Mouse (Mus musculus) intestine, postnatal 0 days (tissue): Measurements from ENCODE around the gene Olfr63. TPM values are rescaled to one million over a fixed set of nuclear protein-coding genes. Genes with fewer than 3 reads are reported as not detected.

Source experiments
- polyA plus RNA-seq: library from polyadenylated mRNA; unstranded; fragments of >200 nt; fragmentation: Nextera tagmentation; extraction: Ambion mirVana; gene quantifications from 2 replicates; pipeline ENCODE4 v1.2.1, GENCODE M21; 2015

Olfr63 gene
- polyA plus RNA-seq, 1 experiment from 2014 or later = 0.03 TPM

Other genes with a start within 250 kb of the Olfr63 start
- gene Zfp763, start 231.3 kb upstream of the Olfr63 start, polyA plus RNA-seq = 3.7 and 4.1 TPM in 2 replicates
- gene 4921501E09Rik, start 196.6 kb upstream of the Olfr63 start, polyA plus RNA-seq = not detected in 2 replicates
- 3.3 TPM in 2 replicates for gene Zfp563, start 175.4 kb upstream of the Olfr63 start, polyA plus RNA-seq
- not detected in 2 replicates for gene Morc2b, start 125.0 kb upstream of the Olfr63 start, polyA plus RNA-seq
- not detected in 2 replicates for gene Olfr55, start 96.2 kb upstream of the Olfr63 start, polyA plus RNA-seq
- gene Olfr239, start 73.4 kb upstream of the Olfr63 start, polyA plus RNA-seq = not detected in 2 replicates
- not detected in 2 replicates for gene Olfr1564, start 43.0 kb upstream of the Olfr63 start, polyA plus RNA-seq
- 4.8 and 4.9 TPM in 2 replicates for gene Zfp955a, start 9.5 kb upstream of the Olfr63 start, polyA plus RNA-seq
- gene Zfp955b, start 24.9 kb downstream of the Olfr63 start, polyA plus RNA-seq = 3.1 and 3.6 TPM in 2 replicates
- 2.6 and 3.0 TPM in 2 replicates for gene Zfp81, start 94.2 kb downstream of the Olfr63 start, polyA plus RNA-seq
- 4.3 and 4.5 TPM in 2 replicates for gene Zfp101, start 130.0 kb downstream of the Olfr63 start, polyA plus RNA-seq
- not detected in 2 replicates for gene Actl9, start 168.2 kb downstream of the Olfr63 start, polyA plus RNA-seq